Mouse (Mus musculus) heart, postnatal 0 days (tissue): Measurements from ENCODE around the gene Mrps7.

Experiments used
- CTCF ChIP-seq: IDR thresholded peaks from 2 replicates; pipeline ENCODE4 v1.5.1; 2016; ENCODE audit warnings: antibody characterized with exemption, control low read depth, low read depth
- EP300 ChIP-seq: IDR thresholded peaks from 2 replicates; pipeline ENCODE4 v1.6.1; 2016; ENCODE audit warnings: antibody characterized with exemption, low read depth

DNA sequence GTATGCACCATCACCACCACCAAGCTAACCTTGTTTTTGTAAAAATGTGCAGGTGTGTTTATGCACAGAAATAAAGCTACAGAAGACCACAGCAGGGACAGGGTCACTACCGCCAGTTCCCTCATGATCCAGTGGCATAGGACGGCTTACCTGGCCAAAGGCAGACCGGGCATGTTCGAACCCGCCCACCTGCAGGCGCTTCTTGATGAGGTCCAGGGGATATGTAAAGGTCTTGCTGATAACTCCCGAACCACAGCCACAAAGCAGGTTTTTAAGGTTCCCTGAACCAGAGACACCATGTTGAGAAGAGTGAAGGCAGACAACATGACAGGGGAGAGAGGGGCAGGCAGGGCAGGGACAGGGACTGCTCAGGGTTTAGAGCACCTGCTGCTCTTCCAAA, 12.6 kb downstream of the Mrps7 start:
- TF ChIP-seq CTCF, result no peak
- no peak for TF ChIP-seq EP300
